In genomic region chr19:55253239-55253569, GRCm38 (mm10) we compare ENCODE assay signal across 8 mouse cellular contexts. TPM values are rescaled to one million over a fixed set of nuclear protein-coding genes. Genes with fewer than 3 reads are reported as not detected.
DNase-seq lines count a peak whose midpoint lies in the region; ATAC-seq and TF ChIP-seq lines count a peak whose summit lies in the region.

No protein-coding gene starts in this region.

- 7% methylated on average over 9 of the region's 9 CpGs for WGBS in embryonic facial prominence, embryonic 11.5 days
- 3% methylated on average over 9 of the region's 9 CpGs for WGBS in hindbrain, embryonic 15.5 days

- H3K36me3 ChIP-seq in embryonic facial prominence, embryonic 11.5 days (replicated peaks; ENCODE audit: control insufficient read depth, insufficient read depth, low read depth, low read length) = no peaks in the 10 kb centered on the region
- H3K36me3 ChIP-seq in hindbrain, embryonic 15.5 days = no peaks in the 10 kb centered on the region

- no peaks in the 10 kb centered on the region for H3K27me3 ChIP-seq in embryonic facial prominence, embryonic 11.5 days (ENCODE audit: control insufficient read depth, insufficient read depth, low read length)
- H3K27me3 ChIP-seq in hindbrain, embryonic 15.5 days = no peaks in the 10 kb centered on the region

- peak overlapping the region; percentile 94 for H3K27ac ChIP-seq in left cerebral cortex, adult 2 months
- H3K27ac ChIP-seq in embryonic facial prominence, embryonic 11.5 days (replicated peaks; ENCODE audit: low read depth, low read length) = 0 out of 2 replicates have a peak overlapping the region, but pooled peaks have one; percentile 32
- H3K27ac ChIP-seq in hindbrain, embryonic 15.5 days (replicated peaks) = peak overlapping the region; percentile 77

- H3K4me1 ChIP-seq in embryonic facial prominence, embryonic 11.5 days (ENCODE audit: control insufficient read depth, insufficient read depth, low read length) = no peaks in the 10 kb centered on the region; the same call in 1 of the 2 replicates
- H3K4me1 ChIP-seq in hindbrain, embryonic 15.5 days (replicated peaks) = peaks cover 20% of the 10 kb centered on the region

- H3K9ac ChIP-seq in embryonic facial prominence, embryonic 11.5 days (replicated peaks; ENCODE audit: low read length) = peak overlapping the region; percentile 71
- peak overlapping the region; percentile 37 for H3K9ac ChIP-seq in hindbrain, embryonic 15.5 days

- TF ChIP-seq CTCF in left cerebral cortex, adult 2 months (IDR thresholded peaks at IDR 0.05) = no peak

- peak; percentile 19; the same call in 1 of the 2 replicates for ATAC-seq in embryonic facial prominence, embryonic 11.5 days (replicated peaks; ENCODE audit: insufficient number of reproducible peaks, low FRiP score, low TSS enrichment, low read depth)
- ATAC-seq in hindbrain, embryonic 15.5 days (ENCODE audit: low FRiP score, low read depth) = peak; percentile 25; the same call in 1 of the 2 replicates
- peak; percentile 23 for ATAC-seq in megakaryocyte-erythroid progenitor cell, adult 5-6 weeks (replicated peaks; ENCODE audit: low FRiP score, low TSS enrichment, poor library complexity, severe bottlenecking)

- peak overlapping the region; percentile 86 for H3K4me2 ChIP-seq in embryonic facial prominence, embryonic 11.5 days (ENCODE audit: low read depth, low read length)
- H3K4me2 ChIP-seq in hindbrain, embryonic 15.5 days = peak overlapping the region; percentile 76

- H3K4me3 ChIP-seq in left cerebral cortex, adult 2 months = peak overlapping the region; percentile 61
- H3K4me3 ChIP-seq in embryonic facial prominence, embryonic 11.5 days (ENCODE audit: low read depth, low read length) = peak overlapping the region; percentile 49
- peak overlapping the region; percentile 46 for H3K4me3 ChIP-seq in hindbrain, embryonic 15.5 days

- intact Hi-C loops in left cerebral cortex, adult 2 months (cut with DNase I) = no loop called here
- intact Hi-C loops in left cerebral cortex, postnatal 10 days (cut with DNase I) = no loop called here

- no peak for DNase-seq in left cerebral cortex, adult 2 months (ENCODE audit: extremely low spot score in 1 of 2, low spot score in 2 of 2)
- DNase-seq in left cerebral cortex, postnatal 10 days (ENCODE audit: extremely low spot score in 1 of 2, low spot score in 2 of 2) = no peak
- DNase-seq in embryonic facial prominence, embryonic 11.5 days (ENCODE audit: low spot score) = peak; percentile 12
- no peak for DNase-seq in urinary bladder, postnatal 36 days (ENCODE audit: low spot score in 2 of 2)
- DNase-seq in embryo, embryonic 10.5 days (ENCODE audit: low spot score) = no peak
- DNase-seq in spleen, postnatal 4 days (ENCODE audit: low spot score in 2 of 2) = no peak

- no peaks in the 10 kb centered on the region for H3K9me3 ChIP-seq in embryonic facial prominence, embryonic 11.5 days (replicated peaks; ENCODE audit: control insufficient read depth, low read length)
- no peaks in the 10 kb centered on the region for H3K9me3 ChIP-seq in hindbrain, embryonic 15.5 days

RNA-seq across cellular contexts. Expression of gene Acsl5, which starts 1.5 kb away (rescaled TPM):
- total RNA-seq in left cerebral cortex, adult 2 months (2021) = 10 to 100 TPM; 52.0 to 57.0 TPM
- 10 to 100 TPM; 38.9 to 40.2 TPM for total RNA-seq in left cerebral cortex, postnatal 10 days (2021)
- 30.0 and 30.6 TPM in 2 replicates for polyA plus RNA-seq in embryonic facial prominence, embryonic 11.5 days (2014; fragmentation: Nextera tagmentation; extraction: Ambion mirVana)
- polyA plus RNA-seq in hindbrain, embryonic 15.5 days (2015; fragmentation: Nextera tagmentation; extraction: Ambion mirVana) = 18.7 and 20.2 TPM in 2 replicates
- total RNA-seq in megakaryocyte-erythroid progenitor cell, adult 5-6 weeks (2014; fragmentation: Nextera tagmentation) = 180 and 241 TPM in 2 replicates
- total RNA-seq in megakaryocyte-erythroid progenitor cell, adult 5-6 weeks (2017) = 295 and 345 TPM in 2 replicates

RNA-seq across cellular contexts. Expression of gene Gucy2g, which starts 12.2 kb away (rescaled TPM):
- 1 to 10 TPM; 3.3 to 3.5 TPM for total RNA-seq in left cerebral cortex, adult 2 months (2021)
- 1 to 10 TPM; 2.4 to 2.7 TPM for total RNA-seq in left cerebral cortex, postnatal 10 days (2021)
- not detected in 2 replicates for polyA plus RNA-seq in embryonic facial prominence, embryonic 11.5 days (2014; fragmentation: Nextera tagmentation; extraction: Ambion mirVana)
- polyA plus RNA-seq in hindbrain, embryonic 15.5 days (2015; fragmentation: Nextera tagmentation; extraction: Ambion mirVana) = 0.12 TPM in 1 of 2 replicates, not detected in the other
- not detected in 2 replicates for total RNA-seq in megakaryocyte-erythroid progenitor cell, adult 5-6 weeks (2014; fragmentation: Nextera tagmentation)
- not detected in 2 replicates for total RNA-seq in megakaryocyte-erythroid progenitor cell, adult 5-6 weeks (2017)

Comparison
In these comparisons a context has a peak if more than half of its experiments do, and no peak if none do; other contexts are left out.
1. H3K27ac ChIP-seq: peak in every context shown above with its lines; median percentile 94 in left cerebral cortex, adult 2 months; 77 in hindbrain, embryonic 15.5 days; 32 in embryonic facial prominence, embryonic 11.5 days.